Mouse (Mus musculus) Patski (cell line): ENCODE data around the gene Tpmt. TPM values are rescaled to one million over a fixed set of nuclear protein-coding genes. Genes with fewer than 3 reads are reported as not detected.

ENCODE experiments used
- ATAC-seq: fragments of 100-300 bp; one replicate; pipeline ENCODE4 v1.8.0; 2021
- CTCF ChIA-PET: fragments of 350-600 bp; sonication (Branson Sonifier 250); formaldehyde crosslinking; loops from one replicate; lab custom pipeline; 2022; ENCODE audit warnings: inconsistent platforms; lab: Charles Lee
- POLR2A ChIA-PET: fragments of 350-600 bp; sonication (Branson Sonifier 250); formaldehyde crosslinking; loops from one replicate; lab custom pipeline; 2022; ENCODE audit warnings: antibody characterized with exemption, inconsistent platforms; lab: Charles Lee
- DNase-seq: peaks from one replicate; pipeline ENCODE4 v3.0.0-alpha.2; 2011; ENCODE audit warnings: low read depth, low spot score
- H3K27me3 ChIP-seq: fragments of 371-371 bp; one replicate; pipeline ENCODE4 v1.5.1; 2021
- CTCF ChIP-seq: fragments of 100-300 bp; IDR thresholded peaks from one replicate; pipeline ENCODE4 v1.5.1; 2021
- in situ Hi-C: fragments of 300-500 bp; cut with MboI; formaldehyde crosslinking; loops from 3 replicates; pipeline ENCODE4 v1.11.1; 2018; ENCODE audit warnings: low pct_unique_long_range_greater_than_20kb, mixed read lengths
- polyA plus RNA-seq: library from polyadenylated mRNA; unstranded; gene quantifications from one replicate; pipeline ENCODE4 v1.2.3, GENCODE M21; 2021

Gene Tpmt
- polyA plus RNA-seq, 1 experiment from 2014 or later = 18.1 TPM

DNA sequence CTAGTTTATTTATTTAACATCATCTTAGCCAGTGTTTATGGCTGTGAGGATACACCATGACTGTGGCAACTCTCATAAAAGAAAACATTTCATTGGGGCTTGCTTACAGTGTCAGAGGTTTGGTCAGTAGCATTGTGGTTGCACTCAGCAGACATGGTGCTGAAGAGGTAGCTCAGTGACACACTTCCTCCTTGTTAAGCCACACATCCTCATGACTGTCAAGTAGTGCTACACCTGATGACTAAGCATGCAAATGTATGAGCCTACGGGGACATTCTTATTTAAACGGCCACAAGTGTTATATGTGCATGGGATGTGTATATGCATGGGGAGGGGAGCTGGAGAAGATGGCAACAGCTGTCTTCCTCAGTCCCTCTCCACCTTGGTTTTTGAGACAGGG is 60.7 kb downstream of the Tpmt start:
- ChIA-PET POLR2A (no interaction called here), CTCF (no interaction called here)
- in situ Hi-C loops = no loop called here
- TF ChIP-seq CTCF = no peak
- H3K27me3 ChIP-seq = no peaks in the 10 kb centered on the region
- ATAC-seq (no peak), DNase-seq (no peak)

- ChIA-PET CTCF (no interaction called here), POLR2A (no interaction called here)
- in situ Hi-C loops = no loop called here
- TF ChIP-seq CTCF = no peak
- H3K27me3 ChIP-seq = no peaks in the 10 kb centered on the region
- no peak for ATAC-seq
- no peak for DNase-seq
Observed at GRCm38 (mm10) chr13:46979836-46980490, 64.6 kb downstream of the Tpmt start.

GRCm38 (mm10) chr13:46976532-46976931 is 68.0 kb downstream of the Tpmt start:
- DNase-seq (no peak), ATAC-seq (no peak)
- in situ Hi-C loops = no loop called here
- CTCF ChIA-PET = no interaction called here
- TF ChIP-seq CTCF = no peak
- no peaks in the 10 kb centered on the region for H3K27me3 ChIP-seq
- POLR2A ChIA-PET = no interaction called here

- no peaks in the 10 kb centered on the region for H3K27me3 ChIP-seq
- in situ Hi-C loops = no loop called here
- ATAC-seq (no peak), DNase-seq (no peak)
- TF ChIP-seq CTCF = no peak
- ChIA-PET POLR2A (no interaction called here), CTCF (no interaction called here)
Observed at GRCm38 (mm10) chr13:46975930-46976329, 68.6 kb downstream of the Tpmt start.

- DNase-seq (no peak), ATAC-seq (no peak)
- in situ Hi-C loops = no loop called here
- POLR2A ChIA-PET = no interaction called here
- CTCF ChIA-PET = no interaction called here
- H3K27me3 ChIP-seq = no peaks in the 10 kb centered on the region
- TF ChIP-seq CTCF = no peak
Observed at GRCm38 (mm10) chr13:46975031-46975551, 69.4 kb downstream of the Tpmt start.

Other genes starting within 250 kb of the Tpmt start
- gene Kif13a, start 114.9 kb downstream of the Tpmt start, polyA plus RNA-seq = 38.7 TPM
- 0.94 TPM for gene Nhlrc1, start 29.9 kb downstream of the Tpmt start, polyA plus RNA-seq
- 12.6 TPM for gene Kdm1b, start 1.2 kb downstream of the Tpmt start, polyA plus RNA-seq
- gene Dek, start 61.5 kb upstream of the Tpmt start, polyA plus RNA-seq = 146 TPM
- gene Rnf144b, start 77.9 kb upstream of the Tpmt start, polyA plus RNA-seq = 4.1 TPM